Mouse (Mus musculus) layer of hippocampus, adult 18-20 months (tissue): Measurements from ENCODE around the gene Pced1a. TPM values are rescaled to one million over a fixed set of nuclear protein-coding genes. Genes with fewer than 3 reads are reported as not detected.

Experiments
- DNase-seq, 2 experiments: peaks; one replicate each; pipeline ENCODE4 v3.0.0; 2022; ENCODE audit warnings: low spot score in 2 of 2
- total RNA-seq, 2 experiments: library from RNA; stranded (reverse); gene quantifications; 2 replicates each; pipeline ENCODE4 v1.2.3; 2021

The Pced1a gene
- total RNA-seq, 2 experiments from 2014 or later = 23.1 to 23.4 TPM

- peak in 1 of 2 experiments; percentile 51 for DNase-seq
These were observed 14.4 kb upstream of the Pced1a start for GRCm38 (mm10) chr2:130438861-130439260.

- no peak for DNase-seq
These were observed 12.3 kb upstream of the Pced1a start for GRCm38 (mm10) chr2:130436769-130437168.

- DNase-seq = peak in 1 of 2 experiments; percentile 71
These were observed 8.7 kb upstream of the Pced1a start for GRCm38 (mm10) chr2:130433152-130433551.

GRCm38 (mm10) chr2:130432157-130432556, 7.7 kb upstream of the Pced1a start:
- no peak for DNase-seq

GRCm38 (mm10) chr2:130430484-130430883, 6.0 kb upstream of the Pced1a start:
- no peak for DNase-seq

- DNase-seq = no peak
These were observed 5.3 kb upstream of the Pced1a start for GRCm38 (mm10) chr2:130429851-130430250.

GRCm38 (mm10) chr2:130425112-130425511, 611 bp upstream of the Pced1a start:
- DNase-seq = peak in 1 of 2 experiments; percentile 30

- DNase-seq = peak; percentile 68 to 84
These were observed 940 bp downstream of the Pced1a start for GRCm38 (mm10) chr2:130423397-130424125.

- no peak for DNase-seq
These were observed 2.5 kb downstream of the Pced1a start for GRCm38 (mm10) chr2:130421781-130422620.

GRCm38 (mm10) chr2:130414094-130414856, 10.2 kb downstream of the Pced1a start:
- no peak for DNase-seq

- DNase-seq = no peak
These were observed 11.7 kb downstream of the Pced1a start for GRCm38 (mm10) chr2:130412775-130413174.

GRCm38 (mm10) chr2:130411558-130412495, 12.7 kb downstream of the Pced1a start:
- DNase-seq = peak; percentile 65 to 89

- no peak for DNase-seq
These were observed 16.3 kb downstream of the Pced1a start for GRCm38 (mm10) chr2:130408194-130408593.

- no peak for DNase-seq
These were observed 18.3 kb downstream of the Pced1a start, which contains the start of gene Tmem239 for GRCm38 (mm10) chr2:130406178-130406577. TSS of gene Tmem239 (plus strand) at chr2:130406478.

- DNase-seq = no peak
These were observed 19.6 kb downstream of the Pced1a start, which contains the start of the genes Gm28372 and 1700020A23Rik for GRCm38 (mm10) chr2:130404939-130405338. TSS of gene Gm28372 (plus strand) at chr2:130405239. TSS of gene 1700020A23Rik (plus strand) at chr2:130405259.

- no peak for DNase-seq
These were observed 22.6 kb downstream of the Pced1a start for GRCm38 (mm10) chr2:130401891-130402290.

- no peak for DNase-seq
These were observed 24.5 kb downstream of the Pced1a start for GRCm38 (mm10) chr2:130400046-130400445.

- DNase-seq = peak in 1 of 2 experiments; percentile 50
These were observed 26.4 kb downstream of the Pced1a start for GRCm38 (mm10) chr2:130398091-130398490.

- DNase-seq = no peak
These were observed 27.1 kb downstream of the Pced1a start, which contains the start of gene Cpxm1 for GRCm38 (mm10) chr2:130397186-130397985. TSS of gene Cpxm1 (minus strand) at chr2:130397574.
